Mouse (Mus musculus): Measurements from ENCODE around the gene Cyp4f18. TPM values are rescaled to one million over a fixed set of nuclear protein-coding genes. Genes with fewer than 3 reads are reported as not detected.
"Not testable (repeated sequence)": the region's sequence is repeated elsewhere in the genome, so short reads cannot be mapped to it uniquely, and the experiment has no call there.

The Cyp4f18 gene
- polyA plus RNA-seq, 1 experiment, result 8.8 TPM

- TF ChIP-seq CTCF (IDR thresholded peaks at IDR 0.05; ENCODE audit: extremely low read depth, insufficient read length, insufficient replicate concordance, low read depth, low read length) (no peak), POLR2A (IDR thresholded peaks at IDR 0.05; ENCODE audit: low read depth, low read length) (no peak)
- no peaks in the 10 kb centered on the region for H3K27me3 ChIP-seq (ENCODE audit: control insufficient read depth, insufficient read depth, low read length)
- no peaks in the 10 kb centered on the region for H3K4me1 ChIP-seq (ENCODE audit: control insufficient read depth, insufficient read depth, insufficient read length, low read length)
- 69% methylated on average over 2 of the region's 2 CpGs for WGBS
- no peaks in the 10 kb centered on the region for H3K36me3 ChIP-seq (ENCODE audit: control insufficient read depth, insufficient read depth, low read length)
- H3K4me3 ChIP-seq (ENCODE audit: low read depth, low read length), result no peak overlapping the region
- H3K27ac ChIP-seq (ENCODE audit: insufficient read depth, low read depth, low read length), result no peak overlapping the region
Measured at GRCm38 (mm10) chr8:72018141-72018540, 8.7 kb upstream of the Cyp4f18 start.

DNA sequence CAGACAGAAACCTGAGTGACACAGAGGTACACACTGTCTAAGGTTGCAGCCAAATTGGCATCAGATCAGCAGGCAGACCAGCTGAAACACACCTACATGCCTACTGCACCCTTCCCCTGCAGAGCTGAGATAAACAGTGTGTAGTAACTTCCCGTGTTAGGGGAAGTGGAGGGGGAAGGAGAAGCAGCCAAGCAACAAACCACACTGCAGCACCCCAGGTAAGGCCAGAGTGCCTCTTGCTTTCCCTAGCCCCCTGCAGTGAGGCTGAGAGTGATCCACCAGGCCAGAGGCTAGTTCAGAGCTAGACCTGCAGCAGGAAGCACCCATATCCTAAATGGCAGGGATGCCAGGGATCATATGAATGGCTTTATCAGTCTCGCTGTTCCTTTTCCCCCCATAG lies 7.9 kb upstream of the Cyp4f18 start:
- not testable (repeated sequence) for H3K36me3 ChIP-seq (ENCODE audit: control insufficient read depth, insufficient read depth, low read length); H3K4me1 ChIP-seq (ENCODE audit: control insufficient read depth, insufficient read depth, insufficient read length, low read length); H3K4me3 ChIP-seq (ENCODE audit: low read depth, low read length); H3K27ac ChIP-seq (ENCODE audit: insufficient read depth, low read depth, low read length); H3K27me3 ChIP-seq (ENCODE audit: control insufficient read depth, insufficient read depth, low read length)
- 39% methylated on average over 2 of the region's 2 CpGs for WGBS

DNA sequence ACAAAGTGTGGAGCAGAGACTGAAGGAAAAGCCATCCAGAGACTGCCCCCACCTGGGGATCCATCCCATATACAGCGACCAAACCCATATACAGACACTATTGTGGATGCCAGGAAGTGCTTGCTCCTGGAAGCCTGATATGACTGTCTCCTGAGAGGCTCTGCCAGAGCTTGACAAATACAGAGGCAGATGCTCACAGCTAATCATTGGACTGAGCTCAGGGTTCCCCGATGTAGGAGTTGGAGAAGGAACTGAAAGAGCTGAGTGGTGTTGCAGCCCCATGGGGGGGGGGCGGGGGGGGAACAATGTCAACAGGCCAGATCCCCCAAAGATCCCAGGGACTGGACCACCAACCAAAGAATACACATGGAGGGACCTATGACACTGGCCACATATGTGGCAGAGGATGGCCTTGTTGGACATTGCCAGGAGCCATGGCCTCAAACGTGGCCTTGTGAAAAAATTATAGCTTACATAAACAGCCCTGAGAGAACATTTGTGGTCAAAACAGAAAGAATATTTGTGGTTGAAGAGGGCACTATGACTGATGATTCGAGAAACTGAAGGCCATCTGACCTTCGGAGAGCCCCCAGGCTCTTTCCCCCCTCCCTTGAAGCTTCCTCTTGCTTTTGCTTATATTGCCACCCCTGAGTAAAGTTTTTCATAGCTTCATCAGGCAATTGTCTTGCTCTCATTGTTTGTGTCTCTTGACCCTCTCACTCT lies 4.2 kb upstream of the Cyp4f18 start:
- H3K4me1 ChIP-seq (ENCODE audit: control insufficient read depth, insufficient read depth, insufficient read length, low read length); H3K36me3 ChIP-seq (ENCODE audit: control insufficient read depth, insufficient read depth, low read length); H3K4me3 ChIP-seq (ENCODE audit: low read depth, low read length); H3K27ac ChIP-seq (ENCODE audit: insufficient read depth, low read depth, low read length); H3K27me3 ChIP-seq (ENCODE audit: control insufficient read depth, insufficient read depth, low read length): not testable (repeated sequence)
- WGBS, result 60% methylated on average over 5 of the region's 6 CpGs

- no peaks in the 10 kb centered on the region for H3K27me3 ChIP-seq (ENCODE audit: control insufficient read depth, insufficient read depth, low read length)
- peaks cover 1% of the 10 kb centered on the region; the same call in 1 of the 2 replicates for H3K4me1 ChIP-seq (ENCODE audit: control insufficient read depth, insufficient read depth, insufficient read length, low read length)
- H3K36me3 ChIP-seq (ENCODE audit: control insufficient read depth, insufficient read depth, low read length), result no peaks in the 10 kb centered on the region
- H3K27ac ChIP-seq (ENCODE audit: insufficient read depth, low read depth, low read length), result peak overlapping the region; percentile 52
- TF ChIP-seq CTCF (IDR thresholded peaks at IDR 0.05; ENCODE audit: extremely low read depth, insufficient read length, insufficient replicate concordance, low read depth, low read length) (no peak), POLR2A (IDR thresholded peaks at IDR 0.05; ENCODE audit: low read depth, low read length) (no peak)
- 34% methylated on average over 3 of the region's 3 CpGs for WGBS
- 0 out of 2 replicates have a peak overlapping the region, but pooled peaks have one; percentile 7 for H3K4me3 ChIP-seq (ENCODE audit: low read depth, low read length)
Measured at GRCm38 (mm10) chr8:72008134-72008641, 1.2 kb downstream of the Cyp4f18 start.

DNA sequence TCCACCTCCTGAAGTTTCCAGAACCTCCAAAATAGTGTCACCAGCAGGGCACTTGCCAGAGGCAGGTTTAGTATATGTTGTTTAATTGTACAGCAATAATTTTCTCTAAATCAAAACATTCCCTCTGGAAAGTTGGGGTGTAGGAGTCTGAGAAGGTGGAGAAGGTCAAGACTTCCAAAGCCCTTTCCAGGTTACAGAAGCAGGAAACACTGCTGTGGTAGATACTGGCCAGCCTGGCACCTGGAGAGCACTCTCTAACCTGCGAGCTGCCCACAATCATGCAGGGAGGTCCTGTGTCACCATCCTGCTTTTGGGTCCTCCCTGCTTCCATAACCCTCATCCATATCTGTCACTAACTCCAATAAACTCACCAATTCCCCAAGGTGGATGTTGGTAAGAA lies 2.7 kb downstream of the Cyp4f18 start:
- H3K27me3 ChIP-seq (ENCODE audit: control insufficient read depth, insufficient read depth, low read length), result no peaks in the 10 kb centered on the region
- no peak overlapping the region for H3K4me3 ChIP-seq (ENCODE audit: low read depth, low read length)
- TF ChIP-seq POLR2A (IDR thresholded peaks at IDR 0.05; ENCODE audit: low read depth, low read length) (no peak), CTCF (IDR thresholded peaks at IDR 0.05; ENCODE audit: extremely low read depth, insufficient read length, insufficient replicate concordance, low read depth, low read length) (no peak)
- no peaks in the 10 kb centered on the region for H3K36me3 ChIP-seq (ENCODE audit: control insufficient read depth, insufficient read depth, low read length)
- 68% methylated on average over 1 of the region's 1 CpGs for WGBS
- H3K4me1 ChIP-seq (ENCODE audit: control insufficient read depth, insufficient read depth, insufficient read length, low read length), result peaks cover 1% of the 10 kb centered on the region; the same call in 1 of the 2 replicates
- no peak overlapping the region for H3K27ac ChIP-seq (ENCODE audit: insufficient read depth, low read depth, low read length)

- no peaks in the 10 kb centered on the region for H3K27me3 ChIP-seq (ENCODE audit: control insufficient read depth, insufficient read depth, low read length)
- H3K4me3 ChIP-seq (ENCODE audit: low read depth, low read length), result no peak overlapping the region
- 74% methylated on average over 3 of the region's 3 CpGs for WGBS
- H3K36me3 ChIP-seq (ENCODE audit: control insufficient read depth, insufficient read depth, low read length), result no peaks in the 10 kb centered on the region
- TF ChIP-seq POLR2A (IDR thresholded peaks at IDR 0.05; ENCODE audit: low read depth, low read length), result no peak
- no peak for TF ChIP-seq CTCF (IDR thresholded peaks at IDR 0.05; ENCODE audit: extremely low read depth, insufficient read length, insufficient replicate concordance, low read depth, low read length)
- H3K4me1 ChIP-seq (ENCODE audit: control insufficient read depth, insufficient read depth, insufficient read length, low read length), result peaks cover 1% of the 10 kb centered on the region; the same call in 1 of the 2 replicates
- H3K27ac ChIP-seq (ENCODE audit: insufficient read depth, low read depth, low read length), result no peak overlapping the region
Measured at GRCm38 (mm10) chr8:72005912-72006311, 3.5 kb downstream of the Cyp4f18 start.

DNA sequence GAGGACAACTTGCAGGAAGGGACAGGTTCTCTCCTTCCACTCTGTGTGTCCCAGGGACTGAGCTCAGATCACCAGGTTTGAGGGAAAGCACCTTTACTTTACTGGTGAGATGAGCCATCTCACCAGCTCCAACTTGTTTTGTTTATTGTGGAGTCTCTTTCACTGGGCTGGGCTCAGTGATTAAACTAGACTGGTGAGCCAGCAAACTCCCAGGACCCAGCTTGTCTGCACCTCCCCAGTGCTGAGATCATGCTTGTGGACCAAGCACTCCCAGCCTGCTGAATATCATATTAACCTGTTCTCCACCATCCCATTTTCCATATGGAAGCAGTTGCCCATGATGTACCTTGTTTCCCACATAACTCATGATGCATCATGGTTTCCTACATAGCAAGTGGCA lies 6.5 kb downstream of the Cyp4f18 start:
- no peaks in the 10 kb centered on the region for H3K27me3 ChIP-seq (ENCODE audit: control insufficient read depth, insufficient read depth, low read length)
- peaks cover 1% of the 10 kb centered on the region; the same call in 1 of the 2 replicates for H3K4me1 ChIP-seq (ENCODE audit: control insufficient read depth, insufficient read depth, insufficient read length, low read length)
- TF ChIP-seq POLR2A (IDR thresholded peaks at IDR 0.05; ENCODE audit: low read depth, low read length), result no peak
- no peak for TF ChIP-seq CTCF (IDR thresholded peaks at IDR 0.05; ENCODE audit: extremely low read depth, insufficient read length, insufficient replicate concordance, low read depth, low read length)

More for the DNA sequence above, 6.5 kb downstream of the Cyp4f18 start:
- Histone ChIP-seq H3K27ac (ENCODE audit: insufficient read depth, low read depth, low read length) (no peak overlapping the region), H3K4me3 (ENCODE audit: low read depth, low read length) (no peak overlapping the region), H3K36me3 (ENCODE audit: control insufficient read depth, insufficient read depth, low read length) (no peaks in the 10 kb centered on the region; the same call in 1 of the 2 replicates)

Measured in small intestine, adult 2 months (tissue).